Mouse (Mus musculus) megakaryocyte-erythroid progenitor cell, adult 5-6 weeks (primary cell): Measurements from ENCODE around the gene Cradd. TPM values are rescaled to one million over a fixed set of nuclear protein-coding genes. Genes with fewer than 3 reads are reported as not detected.

Experiments
- ATAC-seq: replicated peaks from 2 replicates; pipeline ENCODE4 v1.8.0; 2016; ENCODE audit warnings: mild to moderate bottlenecking, inconsistent platforms; ENCODE audit not compliant: severe bottlenecking, poor library complexity, low FRiP score, low TSS enrichment
- total RNA-seq, 2 experiments: library from RNA; stranded (forward) in 1 of 2; stranded (reverse) in 1 of 2; fragments of 200-1000, 215-1000 nt in 1 of 2; fragments of >200 nt in 1 of 2; fragmentation: Nextera tagmentation in 1 of 2; gene quantifications; 2 replicates each; pipeline ENCODE4 v1.2.3; 2014 to 2017

The Cradd gene
- total RNA-seq, 2 experiments from 2014 or later, result 2.2 to 5.9 TPM

GRCm38 (mm10) chr10:95283434-95283833 lies 40.5 kb downstream of the Cradd start:
- ATAC-seq, result peak; percentile 85

- ATAC-seq, result no peak
These were observed 41.9 kb downstream of the Cradd start for GRCm38 (mm10) chr10:95281996-95282395.

DNA sequence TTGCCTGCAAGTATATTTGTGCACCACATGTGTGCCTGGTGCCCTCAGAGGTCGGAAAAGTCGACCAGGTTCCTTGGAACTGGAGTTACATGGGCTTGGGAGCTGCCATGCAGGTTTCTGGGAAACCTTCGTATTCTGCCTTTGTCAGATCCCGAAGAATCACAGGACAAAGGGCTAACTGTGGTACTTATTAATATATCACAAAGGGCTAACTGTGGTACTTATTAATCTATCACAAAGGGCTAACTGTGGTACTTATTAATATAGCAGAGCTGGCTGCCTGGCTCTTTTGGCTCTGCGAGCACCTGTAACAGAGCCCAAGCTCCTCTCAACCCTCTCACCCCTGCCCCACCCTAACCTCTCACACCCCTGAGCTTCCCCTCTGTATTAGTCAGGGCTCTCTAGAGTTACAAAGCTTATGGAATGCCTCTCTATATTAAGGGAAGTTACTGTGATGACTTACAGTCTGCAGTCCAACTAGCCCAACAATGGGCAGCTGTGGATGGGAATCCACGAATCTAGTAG lies 42.4 kb downstream of the Cradd start:
- ATAC-seq, result no peak

DNA sequence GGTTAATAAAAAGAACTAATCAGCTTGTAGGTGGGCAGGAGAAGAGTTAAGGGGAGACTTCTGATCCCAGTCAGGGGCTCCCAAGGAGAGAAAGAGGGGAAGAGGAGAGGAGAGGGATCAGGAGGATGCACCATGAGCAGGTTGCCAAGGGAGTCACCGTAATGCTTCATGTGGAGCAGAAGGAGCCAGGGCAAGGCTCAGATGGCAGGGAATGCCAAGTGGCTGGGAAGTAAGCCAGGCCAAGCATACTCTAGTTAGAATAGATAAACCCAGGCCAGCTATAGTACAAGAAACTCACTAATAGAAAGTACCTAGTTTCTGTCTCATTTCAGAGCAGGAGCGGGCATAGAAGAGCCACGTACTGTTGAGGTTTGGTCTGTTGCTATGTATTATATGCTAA lies 43.6 kb downstream of the Cradd start:
- ATAC-seq, result no peak

- ATAC-seq, result no peak
These were observed 44.5 kb downstream of the Cradd start for GRCm38 (mm10) chr10:95279459-95279858.

DNA sequence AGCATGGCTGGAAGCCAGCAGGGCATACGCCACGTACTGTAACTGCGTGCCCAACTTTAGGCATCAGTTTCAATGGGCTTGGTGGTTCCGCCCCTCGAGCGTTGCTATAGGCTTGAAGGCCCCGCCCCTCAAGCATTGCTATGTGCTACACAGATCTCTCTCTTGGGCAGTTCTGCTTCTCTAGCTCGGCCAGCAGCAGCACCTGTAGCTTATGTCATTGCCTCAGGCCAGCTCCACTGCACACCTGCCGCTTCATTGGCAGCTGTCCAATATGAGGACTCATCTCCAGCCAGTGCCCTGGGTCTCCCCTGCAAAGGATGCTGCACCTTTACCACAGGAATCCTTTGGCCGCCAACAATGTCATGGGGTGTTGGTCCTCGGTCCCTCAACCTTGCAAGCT lies 45.8 kb downstream of the Cradd start:
- ATAC-seq, result no peak

- no peak for ATAC-seq
These were observed 48.4 kb downstream of the Cradd start for GRCm38 (mm10) chr10:95275488-95275887.

DNA sequence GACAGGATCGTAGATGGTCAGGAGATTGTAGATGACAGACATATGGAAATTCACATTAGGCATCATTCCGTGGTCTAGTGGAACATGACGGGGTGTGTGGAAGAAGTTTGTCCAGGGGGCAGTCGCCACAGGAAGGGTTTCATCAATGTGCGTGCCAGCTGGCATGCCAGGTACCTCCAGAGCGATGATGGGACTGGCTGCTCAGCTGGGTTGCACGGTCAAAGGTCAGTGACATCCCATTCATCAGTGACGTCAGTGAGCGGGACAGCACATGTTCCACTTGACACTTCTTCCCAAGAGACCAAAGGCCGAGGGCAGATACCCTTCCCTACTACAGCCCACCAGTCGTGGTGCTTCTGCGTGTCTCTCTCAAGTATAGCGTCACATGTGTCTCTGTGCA lies 50.7 kb downstream of the Cradd start:
- ATAC-seq, result no peak

DNA sequence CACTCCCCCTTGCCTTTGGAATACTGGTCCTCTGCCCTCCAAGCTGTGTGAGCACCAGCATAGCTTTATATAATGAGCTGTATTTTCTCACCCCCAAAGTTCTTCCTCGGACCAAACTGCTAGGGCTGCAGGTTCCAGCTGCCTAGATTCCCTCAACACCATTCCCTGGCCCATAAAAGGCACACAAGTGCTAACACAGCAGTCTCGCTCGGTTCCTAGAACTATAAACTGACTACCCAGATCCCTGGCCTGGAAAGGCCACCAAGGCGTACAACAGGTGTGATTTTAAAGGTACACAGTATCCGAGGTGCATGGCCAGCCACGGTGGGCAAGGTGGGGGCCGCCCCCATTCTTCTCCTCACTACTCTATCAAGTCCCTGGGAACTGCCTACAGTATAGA lies 54.8 kb downstream of the Cradd start:
- ATAC-seq, result no peak

DNA sequence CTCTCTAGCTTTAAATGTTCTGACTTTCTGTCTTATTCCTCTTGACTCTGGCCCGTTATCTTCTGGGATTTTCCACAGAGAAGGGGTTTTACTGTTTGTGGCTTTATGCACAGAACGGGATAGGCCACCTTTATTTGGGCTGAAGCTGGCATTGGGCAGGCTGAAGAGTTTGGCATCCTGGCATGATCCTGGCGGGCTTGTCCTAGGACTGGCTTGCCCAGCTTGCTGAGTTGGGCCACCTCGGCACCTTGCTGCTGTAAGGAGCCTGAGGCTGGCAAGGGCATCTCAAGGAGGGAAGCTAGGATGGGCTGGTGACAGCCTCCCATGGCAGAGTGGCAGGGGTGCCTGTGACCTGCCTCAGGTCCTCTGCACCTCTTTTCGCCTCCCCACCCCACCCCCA lies 55.6 kb downstream of the Cradd start:
- ATAC-seq, result no peak

GRCm38 (mm10) chr10:95266983-95267382 lies 57.0 kb downstream of the Cradd start:
- no peak for ATAC-seq

GRCm38 (mm10) chr10:95266041-95266762 lies 57.7 kb downstream of the Cradd start:
- peak; percentile 31; the same call in 1 of the 2 replicates for ATAC-seq

DNA sequence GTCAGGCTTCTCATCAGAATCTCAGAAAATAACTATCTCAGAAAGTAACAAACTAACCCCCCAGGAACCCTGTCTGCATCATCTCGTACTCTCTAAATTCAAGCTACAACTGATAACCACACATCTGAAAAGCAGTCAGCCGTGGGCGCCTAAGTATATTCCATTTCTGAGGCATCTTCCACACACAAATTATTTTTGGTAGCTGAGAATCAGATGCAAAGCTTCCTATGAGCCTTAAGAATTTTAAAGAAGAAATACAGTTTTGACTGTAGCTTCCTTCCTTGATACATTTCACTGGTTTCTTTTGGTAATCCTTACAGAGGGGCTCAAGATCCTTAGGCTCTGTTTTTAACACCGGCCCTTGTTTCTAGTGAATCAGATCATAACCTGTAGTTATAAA lies 58.4 kb downstream of the Cradd start:
- no peak for ATAC-seq

DNA sequence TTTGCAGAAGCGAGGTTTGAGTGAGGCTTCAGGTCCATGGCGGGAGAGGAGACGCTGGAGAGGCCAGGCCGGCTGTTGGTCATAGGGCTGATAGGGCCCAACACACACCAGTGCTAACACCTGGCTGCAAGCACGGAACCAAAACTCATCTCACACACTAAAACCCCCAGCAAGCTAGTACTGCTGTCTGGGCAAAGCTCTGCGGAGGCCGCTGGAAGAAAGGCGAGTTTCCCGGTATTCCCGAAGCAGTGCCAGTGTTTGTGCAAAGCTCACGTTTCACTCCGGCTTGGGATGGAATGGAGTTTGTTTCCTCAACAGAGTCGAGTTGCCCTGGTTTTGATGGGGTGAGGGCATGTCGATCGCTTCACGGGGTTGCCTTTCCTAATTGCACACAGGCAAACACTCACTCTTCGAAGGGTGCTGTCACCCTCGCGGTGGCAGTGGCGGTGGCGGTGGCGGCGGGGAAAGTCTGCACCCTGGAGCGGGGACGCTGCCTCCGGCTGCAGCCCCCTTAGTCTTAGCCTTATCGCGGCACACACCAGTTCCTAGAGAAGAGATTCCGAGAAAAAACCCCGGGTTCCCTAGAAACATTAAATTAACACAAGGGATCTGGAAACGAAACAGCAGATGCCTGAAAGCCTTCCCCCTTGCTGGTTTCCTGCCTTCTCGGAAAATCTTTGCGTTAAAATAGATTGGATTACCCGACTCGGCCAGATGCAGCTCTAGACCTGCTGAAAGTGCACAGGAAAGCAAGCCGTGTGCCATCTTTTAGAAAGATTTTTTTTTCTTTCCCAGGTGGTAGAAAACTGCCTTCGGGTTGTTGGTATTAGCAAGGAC lies 59.2 kb downstream of the Cradd start:
- ATAC-seq, result peak; percentile 79

GRCm38 (mm10) chr10:95262388-95262787 lies 61.5 kb downstream of the Cradd start:
- ATAC-seq, result peak; percentile 34

GRCm38 (mm10) chr10:95261279-95261678 lies 62.7 kb downstream of the Cradd start:
- ATAC-seq, result no peak

DNA sequence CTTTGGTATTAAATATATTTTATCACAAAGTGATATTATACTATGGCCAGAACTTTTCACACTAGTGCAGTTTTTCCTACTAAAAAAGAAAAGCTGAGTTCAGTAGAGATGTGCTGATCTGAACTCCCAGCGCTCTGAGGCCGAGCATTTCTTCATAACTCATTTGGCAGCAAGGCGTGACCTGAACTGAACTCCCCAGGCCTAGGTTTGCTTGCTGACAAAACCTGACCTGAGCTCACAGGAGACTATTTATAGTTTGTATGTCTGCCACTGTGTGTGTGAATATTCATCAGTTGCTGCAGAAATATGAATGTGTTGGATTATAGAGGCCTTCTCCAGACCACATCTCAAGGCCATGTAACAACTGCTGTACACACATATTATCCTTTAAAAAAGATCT lies 63.5 kb downstream of the Cradd start:
- no peak for ATAC-seq

DNA sequence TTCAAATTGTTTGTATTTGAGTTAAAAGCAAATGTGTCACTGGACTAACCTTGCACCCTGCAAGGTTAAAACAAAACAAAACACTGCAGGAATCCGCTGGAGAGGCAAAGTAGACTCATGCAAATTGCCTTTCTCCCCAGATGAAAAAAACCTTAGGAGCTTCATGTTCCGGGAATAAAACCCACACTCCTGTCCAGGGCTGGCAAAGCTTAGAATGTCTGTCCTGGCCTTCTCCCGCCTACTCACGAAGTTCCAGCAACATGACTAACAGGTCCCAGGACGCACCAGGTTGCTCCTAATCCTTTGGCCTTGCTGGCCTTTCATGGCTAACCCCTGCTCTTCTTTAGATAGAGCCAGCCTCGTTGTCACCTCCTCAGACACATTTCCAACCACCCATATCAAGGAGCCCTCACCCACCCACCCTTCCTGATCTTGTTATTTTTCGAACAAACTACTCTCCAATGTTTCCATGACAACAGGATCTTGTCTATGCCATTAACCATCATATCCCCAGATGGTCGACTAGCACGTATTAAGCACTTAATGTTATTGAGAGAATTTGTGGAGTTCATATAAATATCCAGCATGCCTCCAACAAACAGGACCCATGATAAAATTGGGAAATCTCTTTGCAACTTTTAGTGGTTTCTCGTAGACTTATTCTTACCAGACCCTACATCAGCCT lies 65.3 kb downstream of the Cradd start:
- ATAC-seq, result no peak

GRCm38 (mm10) chr10:95257979-95258378 lies 66.0 kb downstream of the Cradd start:
- ATAC-seq, result 0 out of 2 replicates have a peak, but pooled peaks have one; percentile 53

- no peak for ATAC-seq
These were observed 67.8 kb downstream of the Cradd start for GRCm38 (mm10) chr10:95256095-95256494.
